Mouse (Mus musculus) liver (tissue): ENCODE results near the gene Ppm1h.
"Not testable (repeated sequence)": the region's sequence is repeated elsewhere in the genome, so short reads cannot be mapped to it uniquely, and the experiment has no call there.

Experiments
- DNase-seq: peaks from one replicate; pipeline ENCODE4 v3.0.0-alpha.2; 2020; ENCODE audit warnings: mixed read lengths

The Ppm1h gene

GRCm38 (mm10) chr10:122935406-122935805 lies 256.8 kb downstream of the Ppm1h start:
- not testable (repeated sequence) for DNase-seq

DNA sequence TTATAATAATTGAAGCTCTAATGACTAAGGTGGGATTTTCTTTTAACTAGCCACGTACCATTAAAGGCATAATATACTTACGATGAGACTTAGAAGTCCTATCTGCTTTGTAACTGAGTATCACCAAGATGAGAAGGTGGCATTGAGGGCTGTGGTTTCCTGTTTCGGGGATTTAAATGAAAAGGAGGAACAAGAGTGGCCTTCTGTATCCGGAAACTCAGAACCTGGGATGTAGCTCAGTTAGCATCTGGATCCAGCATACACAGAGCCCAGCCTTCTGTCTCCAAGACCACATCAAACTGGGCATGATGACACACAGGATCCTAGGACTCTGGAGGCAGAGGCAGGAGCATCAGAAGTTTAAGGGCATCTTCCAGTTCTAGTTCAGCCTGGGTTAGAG lies 258.8 kb downstream of the Ppm1h start:
- DNase-seq = not testable (repeated sequence)

DNA sequence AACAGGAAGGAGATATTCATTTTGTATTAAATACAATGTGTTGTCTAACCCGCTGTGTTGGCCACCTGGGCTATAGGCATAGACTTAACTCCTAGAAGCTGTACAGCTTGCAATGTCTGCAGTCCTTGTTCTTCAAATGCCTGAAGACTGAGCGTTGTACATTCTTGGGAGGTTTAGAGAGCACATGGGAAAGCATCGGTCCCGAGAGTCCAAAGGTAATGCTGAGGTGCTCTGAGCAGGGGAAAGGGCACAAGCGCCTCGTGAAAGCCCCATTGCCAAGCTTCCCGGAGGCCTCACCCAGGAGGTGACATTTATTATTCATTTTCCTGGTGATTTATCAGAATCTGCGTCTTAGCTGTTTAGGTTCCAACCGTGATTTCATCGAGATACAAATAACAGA lies 261.0 kb downstream of the Ppm1h start:
- DNase-seq = no peak

DNA sequence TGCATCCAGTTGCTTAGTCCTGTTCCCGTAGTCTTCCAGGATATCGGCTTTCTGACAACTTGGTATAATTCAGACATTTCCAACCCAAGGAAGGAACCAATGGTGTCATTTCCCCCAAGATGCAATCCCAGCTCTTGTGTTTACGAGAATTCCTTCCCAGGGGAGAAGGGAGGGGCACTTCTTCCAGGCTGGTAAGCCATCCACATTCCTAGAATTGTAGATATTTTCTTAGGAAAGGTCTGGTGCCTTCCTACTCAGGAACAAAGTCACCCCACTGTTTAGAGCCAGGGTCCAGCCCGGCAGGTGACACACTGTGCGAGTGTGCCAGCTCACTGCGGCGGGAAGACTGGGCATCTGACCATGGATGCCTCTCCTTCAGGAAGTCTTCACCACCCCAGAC lies 264.2 kb downstream of the Ppm1h start:
- DNase-seq = no peak

- DNase-seq = no peak
Measured at GRCm38 (mm10) chr10:122943824-122944223, 265.3 kb downstream of the Ppm1h start.

DNA sequence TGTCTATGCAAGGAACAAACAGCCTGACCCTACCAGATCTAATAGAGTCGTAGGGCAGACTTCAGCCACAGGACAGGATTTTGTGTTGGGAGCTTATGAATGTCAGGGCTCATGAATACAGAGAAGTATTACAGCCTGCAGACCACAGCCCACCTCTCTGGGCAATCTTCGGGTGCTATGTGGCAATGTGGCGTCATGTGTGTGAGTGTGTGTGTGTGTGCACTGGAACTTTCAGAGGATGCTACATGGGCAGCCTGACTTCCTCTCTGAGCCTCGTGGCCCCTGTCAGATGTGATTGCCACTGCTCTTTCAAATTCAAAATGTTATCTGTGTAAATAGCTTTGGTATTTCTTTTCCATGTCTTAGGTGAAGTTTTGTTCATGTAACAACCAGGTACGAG lies 266.3 kb downstream of the Ppm1h start:
- DNase-seq = no peak

GRCm38 (mm10) chr10:122950966-122951365 lies 272.4 kb downstream of the Ppm1h start:
- DNase-seq = no peak

DNA sequence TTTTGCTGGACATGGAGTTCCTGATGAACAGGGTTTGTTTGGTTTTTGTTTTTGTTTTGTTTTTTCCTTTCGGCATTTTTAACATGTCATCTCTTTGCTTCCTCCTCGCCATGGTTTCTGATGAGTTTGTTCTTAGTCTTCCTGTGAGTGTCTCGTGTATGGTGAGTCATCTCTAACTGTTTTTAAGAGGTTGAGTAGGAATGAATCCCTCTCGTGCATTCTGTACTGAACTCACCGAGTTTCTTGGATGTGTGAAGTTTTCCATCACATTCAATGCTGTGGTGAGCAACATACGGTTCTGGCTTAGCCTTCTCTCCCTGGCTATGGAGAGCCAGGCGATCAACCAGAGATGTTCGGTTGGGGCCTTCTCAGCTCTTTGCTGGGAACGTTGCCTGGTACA lies 275.0 kb downstream of the Ppm1h start:
- DNase-seq = no peak

DNA sequence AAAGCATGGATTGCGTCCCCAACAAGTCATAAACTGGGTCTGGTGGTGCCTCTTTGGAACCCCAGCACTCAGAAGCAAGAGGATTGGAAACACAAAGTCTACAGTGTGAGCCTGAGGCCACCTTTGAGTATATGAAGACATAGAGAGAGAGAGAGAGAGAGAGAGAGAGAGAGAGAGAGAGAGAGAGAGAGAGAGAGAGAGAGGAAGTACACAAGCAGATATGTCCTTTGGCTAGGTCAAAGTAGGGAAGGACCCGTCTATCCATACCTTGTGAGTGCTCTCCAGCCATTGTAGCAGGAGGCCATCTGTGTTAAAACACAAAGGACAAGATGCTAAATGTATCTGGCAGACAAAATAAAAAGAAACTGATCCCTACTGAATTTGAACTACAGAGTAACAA lies 279.4 kb downstream of the Ppm1h start:
- DNase-seq = no peak

DNA sequence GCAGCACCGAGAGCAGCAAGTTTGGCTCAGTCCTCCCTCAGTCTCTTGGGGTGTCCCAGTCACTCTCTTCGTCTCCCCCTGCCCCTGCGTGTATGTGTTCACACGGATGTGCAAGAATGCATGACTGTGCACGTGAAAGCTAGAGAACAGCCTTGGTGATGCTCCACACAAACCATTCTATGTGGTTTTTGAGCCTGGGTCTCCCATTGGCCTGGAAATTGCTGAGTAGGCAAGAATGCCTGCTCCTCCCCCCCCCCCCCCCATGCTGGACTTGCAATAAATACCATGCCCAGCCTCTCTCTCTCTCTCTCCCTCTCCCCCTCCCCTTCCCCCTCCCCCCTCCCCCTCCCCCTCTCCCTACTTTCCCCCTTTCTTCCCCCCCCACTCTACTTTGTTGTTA lies 280.1 kb downstream of the Ppm1h start:
- DNase-seq = no peak

DNA sequence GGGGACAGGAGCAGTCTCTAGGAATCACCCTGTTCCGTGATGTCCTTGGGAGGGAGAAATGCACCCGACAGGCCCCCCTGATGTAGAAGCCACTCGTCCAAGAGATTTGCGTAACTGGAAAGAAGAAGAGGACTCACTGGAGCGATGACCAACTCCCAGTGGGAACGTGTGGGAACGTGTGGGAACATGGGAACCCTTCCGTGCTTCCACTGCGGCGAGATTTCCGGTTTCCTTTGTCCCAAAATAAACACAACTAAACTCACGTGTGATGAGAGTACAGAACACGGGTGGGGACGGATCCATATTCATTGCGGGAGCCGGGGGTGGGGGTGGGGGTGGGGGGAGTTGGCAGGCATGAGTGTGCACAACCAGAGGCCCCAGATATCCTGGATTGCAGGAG lies 281.7 kb downstream of the Ppm1h start:
- no peak for DNase-seq

- no peak for DNase-seq
Measured at GRCm38 (mm10) chr10:122960738-122961137, 282.2 kb downstream of the Ppm1h start.

GRCm38 (mm10) chr10:122961494-122961893 lies 282.9 kb downstream of the Ppm1h start:
- no peak for DNase-seq

- DNase-seq = no peak
Measured at GRCm38 (mm10) chr10:122962651-122963050, 284.1 kb downstream of the Ppm1h start.

DNA sequence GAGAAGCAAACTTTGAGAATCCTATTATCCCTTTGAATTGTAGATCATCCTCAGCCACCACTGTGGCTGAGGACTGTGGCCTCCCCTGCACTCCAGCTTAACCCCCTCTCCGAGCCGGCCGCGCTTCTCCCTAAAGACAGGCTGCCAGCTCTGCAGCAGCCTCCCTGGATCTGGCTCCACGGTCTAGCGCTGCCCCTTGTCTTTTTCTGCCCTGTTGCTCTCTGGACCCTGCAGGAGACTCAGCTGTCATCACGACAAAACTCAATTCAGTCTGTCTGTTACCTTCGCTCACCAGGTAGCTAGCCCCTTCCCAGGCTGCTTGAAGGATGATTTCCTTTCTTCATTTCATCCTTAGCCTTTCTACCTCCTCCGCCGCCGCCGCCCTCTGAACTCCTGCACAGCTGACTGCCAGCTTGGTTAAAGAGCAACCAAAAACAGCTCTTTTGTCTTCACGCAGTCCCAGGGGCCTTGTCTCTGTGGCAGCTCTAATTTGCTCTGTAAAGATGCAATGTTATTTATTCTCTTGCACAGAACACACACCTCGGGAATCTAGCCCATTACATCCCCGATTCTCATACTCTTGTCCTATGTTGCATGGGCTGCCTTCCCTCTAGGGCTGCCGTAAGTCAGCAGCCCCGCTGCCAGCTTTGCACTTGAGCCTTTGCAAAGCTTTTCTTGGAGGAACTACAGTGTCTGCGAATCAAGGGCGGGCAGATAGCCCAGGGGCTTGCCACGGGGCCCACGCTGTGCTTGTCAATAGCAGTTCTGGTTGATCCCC lies 285.1 kb downstream of the Ppm1h start:
- DNase-seq = no peak

DNA sequence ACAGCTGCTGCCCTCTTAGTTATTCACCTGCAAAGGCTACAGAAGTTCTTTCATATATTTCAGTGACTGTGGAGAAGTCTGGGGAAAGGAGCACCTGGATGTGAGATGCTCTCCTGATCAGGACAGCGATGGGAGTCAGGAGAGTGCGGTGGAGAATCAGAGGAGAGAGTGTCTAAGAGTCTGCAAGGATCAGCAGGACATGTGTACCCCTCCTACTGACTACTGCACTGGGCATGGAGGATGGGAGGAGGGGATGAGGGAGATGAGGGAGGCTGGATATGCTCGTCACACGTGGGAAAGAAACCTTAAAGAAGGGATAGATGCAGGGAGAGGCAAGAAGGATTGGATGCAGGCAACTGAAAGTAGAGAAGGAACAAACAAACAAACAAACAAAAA lies 285.7 kb downstream of the Ppm1h start:
- DNase-seq = no peak

- not testable (repeated sequence) for DNase-seq
Measured at GRCm38 (mm10) chr10:122965650-122966049, 287.1 kb downstream of the Ppm1h start.

DNA sequence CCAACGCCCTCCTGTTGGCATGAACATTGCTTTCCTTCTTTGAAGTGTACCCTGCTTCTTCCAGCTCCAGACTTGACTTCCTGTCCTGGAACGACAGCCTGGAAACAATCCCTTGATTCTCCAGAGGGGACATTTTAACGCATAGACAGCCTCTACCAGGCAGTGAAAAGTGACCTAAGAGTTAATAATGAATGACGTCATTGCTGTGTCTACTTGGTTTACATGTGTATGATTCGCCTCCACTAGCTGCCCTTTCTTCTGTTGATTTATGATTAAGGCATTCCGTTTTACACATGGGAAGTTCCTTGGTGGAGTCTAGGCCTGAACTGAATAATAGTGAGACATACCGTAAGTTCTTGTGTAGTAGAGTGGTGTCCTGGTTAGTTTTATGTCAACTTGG lies 287.9 kb downstream of the Ppm1h start:
- DNase-seq = no peak

DNA sequence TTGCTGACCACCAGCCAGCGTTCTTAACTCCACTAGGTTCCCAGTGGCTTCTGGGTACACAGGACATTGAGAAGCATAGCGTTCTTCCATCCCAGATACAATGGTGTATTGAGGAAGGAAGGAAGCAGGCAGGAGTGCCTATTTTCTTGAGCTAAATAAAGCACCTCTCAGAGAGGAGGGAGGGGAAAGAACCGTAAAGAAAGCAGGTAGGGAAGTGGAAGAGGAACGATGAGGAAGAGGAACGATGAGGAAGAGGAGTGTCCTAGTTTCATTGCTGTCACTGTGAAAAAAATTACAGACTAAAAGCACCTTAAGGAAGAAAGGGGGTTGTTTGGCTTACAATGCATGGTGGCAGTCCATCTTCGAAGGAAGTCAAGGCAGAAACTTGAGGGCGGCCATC lies 291.6 kb downstream of the Ppm1h start:
- no peak for DNase-seq

DNA sequence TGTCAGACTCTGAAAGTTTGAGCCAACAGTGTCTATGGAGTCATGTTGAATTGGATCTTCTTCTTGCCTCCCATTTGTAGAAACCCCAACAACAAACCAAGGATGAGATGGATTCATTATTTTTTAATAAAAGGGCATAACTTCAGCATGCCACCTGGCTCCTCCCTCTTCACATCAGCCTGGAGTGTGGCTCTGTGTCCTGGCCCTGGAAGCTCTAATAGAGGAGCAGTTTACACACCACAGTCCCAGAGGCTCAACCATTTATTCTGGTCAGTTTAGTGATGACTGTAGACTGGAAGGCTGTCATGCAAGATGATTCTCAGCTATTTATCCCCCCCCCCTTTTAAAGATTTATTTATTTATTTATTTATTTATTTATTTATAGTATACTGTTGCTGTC lies 294.7 kb downstream of the Ppm1h start:
- no peak for DNase-seq

DNA sequence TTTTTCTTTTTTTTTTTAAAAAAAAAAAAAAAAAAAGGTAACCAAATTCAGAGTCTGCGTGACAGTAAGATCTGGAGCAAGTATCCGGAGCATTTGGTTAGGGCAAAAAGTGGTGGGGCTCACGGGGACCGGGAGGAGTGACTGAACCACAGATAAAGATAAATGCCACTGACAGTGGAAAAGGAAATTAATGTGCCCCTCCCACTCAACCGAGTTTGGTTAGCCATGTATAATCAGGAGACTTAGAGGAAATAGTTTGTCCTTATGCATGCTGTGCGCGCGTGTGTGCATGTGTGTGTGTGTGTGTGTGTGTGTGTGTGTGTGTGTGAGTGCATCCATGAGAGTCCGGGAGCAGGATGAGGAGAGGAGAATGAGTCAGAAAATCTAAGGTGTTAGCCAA lies 297.5 kb downstream of the Ppm1h start:
- no peak for DNase-seq

GRCm38 (mm10) chr10:122979356-122979755 lies 300.8 kb downstream of the Ppm1h start:
- DNase-seq = no peak

- DNase-seq = no peak
Measured at GRCm38 (mm10) chr10:122980123-122980522, 301.6 kb downstream of the Ppm1h start.

DNA sequence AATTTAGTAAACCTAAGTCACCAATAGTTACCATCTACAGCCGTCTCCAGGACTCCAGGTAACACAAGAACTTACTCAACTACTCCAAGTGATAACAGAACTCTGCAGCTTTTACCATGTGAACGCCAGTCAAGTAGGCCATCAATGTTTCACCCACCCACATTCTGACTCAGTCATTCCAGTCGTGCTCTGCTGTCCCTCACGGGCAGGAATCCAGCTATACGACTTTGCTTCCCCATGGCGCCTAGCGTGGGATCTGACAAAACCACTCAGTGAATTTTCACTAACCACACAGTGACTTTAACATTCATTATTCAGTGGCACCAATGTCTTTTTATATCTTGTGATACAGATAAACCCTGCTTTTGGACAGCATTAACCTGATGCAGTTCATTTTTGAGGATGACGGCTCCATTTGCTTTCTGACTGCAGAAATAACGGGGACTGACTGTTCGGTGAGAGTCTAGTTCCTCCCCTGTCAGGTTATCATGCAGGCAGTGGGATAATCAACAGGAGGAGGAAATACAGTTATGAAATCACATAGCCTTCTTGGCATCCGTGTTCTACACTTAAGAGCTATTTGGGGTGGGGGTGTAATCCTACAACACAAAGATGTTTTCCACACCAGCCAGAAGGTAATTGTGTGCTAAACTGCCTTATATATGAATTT lies 304.5 kb downstream of the Ppm1h start:
- no peak for DNase-seq
